Mouse (Mus musculus) hindbrain, embryonic 11.5 days (tissue): ENCODE data around the gene Pom121. TPM values are rescaled to one million over a fixed set of nuclear protein-coding genes. Genes with fewer than 3 reads are reported as not detected.

Experiments
- ATAC-seq: fragments of 200-750 bp; cut with Nextera tagmentation; 2 replicates; pipeline ENCODE4 v1.8.0; 2017; ENCODE audit warnings: mild to moderate bottlenecking, moderate TSS enrichment, moderate library complexity; ENCODE audit not compliant: low FRiP score
- DNase-seq: peaks from one replicate; pipeline ENCODE4 v3.0.0-alpha.2; 2015; ENCODE audit warnings: low spot score
- H3K27ac ChIP-seq: fragments of 300-500 bp; sonication (generic); 2 replicates; pipeline ENCODE4 v1.5.1; 2014; ENCODE audit warnings: mild to moderate bottlenecking, low read depth, low read length
- H3K27me3 ChIP-seq: fragments of 300-500 bp; sonication (generic); 2 replicates; pipeline ENCODE4 v1.6.1; 2014; ENCODE audit warnings: mild to moderate bottlenecking, low read length, moderate library complexity, mixed read lengths; ENCODE audit not compliant: control insufficient read depth, insufficient read depth
- H3K36me3 ChIP-seq: fragments of 300-500 bp; sonication (generic); 2 replicates; pipeline ENCODE4 v1.6.1; 2014; ENCODE audit warnings: mild to moderate bottlenecking, low read length, moderate library complexity, mixed read lengths; ENCODE audit not compliant: control insufficient read depth, insufficient read depth
- H3K4me1 ChIP-seq: fragments of 300-500 bp; sonication (generic); replicated peaks from 2 replicates; pipeline ENCODE4 v1.6.1; 2014; ENCODE audit warnings: low read length, mixed read lengths; ENCODE audit not compliant: control insufficient read depth, insufficient read depth
- H3K4me2 ChIP-seq: fragments of 300-500 bp; sonication (generic); replicated peaks from 2 replicates; pipeline ENCODE4 v1.6.1; 2014; ENCODE audit warnings: mild to moderate bottlenecking, low read depth, low read length
- H3K4me3 ChIP-seq: fragments of 300-500 bp; sonication (generic); 2 replicates; pipeline ENCODE4 v1.5.1; 2014; ENCODE audit warnings: low read depth, low read length
- H3K9ac ChIP-seq: fragments of 300-500 bp; sonication (generic); 2 replicates; pipeline ENCODE4 v1.6.1; 2014; ENCODE audit warnings: low read depth, low read length
- H3K9me3 ChIP-seq: fragments of 300-500 bp; sonication (generic); 2 replicates; pipeline ENCODE4 v1.6.1; 2016; ENCODE audit warnings: low read length; ENCODE audit not compliant: control insufficient read depth
- WGBS: fragments of 180-500 bp; shearing (Covaris S2); extraction: QIAGEN DNeasy Blood & Tissue Kit; methylation state at CpG from one replicate; pipeline ENCODE4 v1.1.7; 2014; 5-methylcytosine and 5-hydroxymethylcytosine counted together
- polyA plus RNA-seq: library from polyadenylated mRNA; unstranded; fragments of >200 nt; fragmentation: Nextera tagmentation; extraction: Ambion mirVana; gene quantifications from 2 replicates; pipeline ENCODE4 v1.2.1, GENCODE M21; 2014

Gene Pom121
- polyA plus RNA-seq, 1 experiment from 2014 or later, result 19.9 TPM

- Histone ChIP-seq H3K9me3 (peaks cover 2% of the 10 kb centered on the region; the same call in 1 of the 2 replicates), H3K4me2 (no peak overlapping the region), H3K4me1 (no peaks in the 10 kb centered on the region), H3K4me3 (no peak overlapping the region), H3K27me3 (no peaks in the 10 kb centered on the region), H3K9ac (no peak overlapping the region), H3K36me3 (no peaks in the 10 kb centered on the region), H3K27ac (no peak overlapping the region)
- 86% methylated on average over 3 of the region's 3 CpGs for WGBS
- DNase-seq (no peak), ATAC-seq (no peak)
Observed at GRCm38 (mm10) chr5:135362572-135362971, 31.8 kb downstream of the Pom121 start.

GRCm38 (mm10) chr5:135359772-135360171, 34.6 kb downstream of the Pom121 start:
- WGBS, result 91% methylated on average over 2 of the region's 2 CpGs
- Histone ChIP-seq H3K36me3 (no peaks in the 10 kb centered on the region), H3K4me1 (no peaks in the 10 kb centered on the region), H3K4me2 (no peak overlapping the region), H3K4me3 (no peak overlapping the region), H3K9ac (no peak overlapping the region), H3K27ac (no peak overlapping the region), H3K27me3 (no peaks in the 10 kb centered on the region), H3K9me3 (peaks cover 3% of the 10 kb centered on the region; the same call in 1 of the 2 replicates)
- no peak for DNase-seq
- ATAC-seq, result no peak

GRCm38 (mm10) chr5:135357556-135357955, 36.8 kb downstream of the Pom121 start:
- Histone ChIP-seq H3K27ac (no peak overlapping the region), H3K4me2 (no peak overlapping the region), H3K4me1 (no peaks in the 10 kb centered on the region), H3K27me3 (no peaks in the 10 kb centered on the region; the same call in 1 of the 2 replicates), H3K9ac (no peak overlapping the region), H3K9me3 (peaks cover 3% of the 10 kb centered on the region; the same call in 1 of the 2 replicates), H3K36me3 (no peaks in the 10 kb centered on the region), H3K4me3 (no peak overlapping the region)
- no peak for DNase-seq
- ATAC-seq, result no peak
- 87% methylated on average over 2 of the region's 2 CpGs for WGBS

- H3K9ac ChIP-seq, result no peak overlapping the region
- H3K36me3 ChIP-seq, result no peaks in the 10 kb centered on the region
- ATAC-seq, result no peak
Observed at GRCm38 (mm10) chr5:135356090-135356489, 38.3 kb downstream of the Pom121 start.

GRCm38 (mm10) chr5:135353564-135353963, 40.8 kb downstream of the Pom121 start:
- H3K36me3 ChIP-seq, result no peaks in the 10 kb centered on the region
- H3K4me2 ChIP-seq, result no peak overlapping the region
- DNase-seq, result peak; percentile 61
- H3K4me3 ChIP-seq, result no peak overlapping the region
- H3K9me3 ChIP-seq, result peaks cover 3% of the 10 kb centered on the region; the same call in 1 of the 2 replicates
- no peak for ATAC-seq
- 16% methylated on average over 20 of the region's 20 CpGs for WGBS
- H3K9ac ChIP-seq, result no peak overlapping the region
- no peaks in the 10 kb centered on the region; the same call in 1 of the 2 replicates for H3K27me3 ChIP-seq
- no peak overlapping the region for H3K27ac ChIP-seq
- no peaks in the 10 kb centered on the region for H3K4me1 ChIP-seq

More at GRCm38 (mm10) chr5:135356090-135356489, 38.3 kb downstream of the Pom121 start:
- no peak for DNase-seq
- no peaks in the 10 kb centered on the region; the same call in 1 of the 2 replicates for H3K27me3 ChIP-seq
- WGBS, result 79% methylated on average over 1 of the region's 1 CpGs
- H3K27ac ChIP-seq, result no peak overlapping the region
- no peaks in the 10 kb centered on the region for H3K4me1 ChIP-seq
- no peak overlapping the region for H3K4me3 ChIP-seq
- H3K9me3 ChIP-seq, result peaks cover 3% of the 10 kb centered on the region; the same call in 1 of the 2 replicates
- no peak overlapping the region for H3K4me2 ChIP-seq

GRCm38 (mm10) chr5:135352995-135353394, 41.4 kb downstream of the Pom121 start, which contains the start of gene Trim50:
Gene Trim50 (plus strand): TSS chr5:135353295.
- DNase-seq, result no peak
- no peak for ATAC-seq
- Histone ChIP-seq H3K4me3 (no peak within 1 kb of the TSS), H3K9me3 (peaks cover 3% of the 10 kb centered on the region; the same call in 1 of the 2 replicates), H3K27me3 (no peaks in the 10 kb centered on the region; the same call in 1 of the 2 replicates), H3K4me1 (no peaks in the 10 kb centered on the region), H3K4me2 (no peak within 1 kb of the TSS), H3K36me3 (no peaks in the 10 kb centered on the region), H3K9ac (no peak within 1 kb of the TSS), H3K27ac (no peak within 1 kb of the TSS)
- WGBS, result 66% methylated on average over 9 of the region's 9 CpGs

- Histone ChIP-seq H3K9me3 (no peaks in the 10 kb centered on the region), H3K36me3 (no peaks in the 10 kb centered on the region), H3K4me2 (no peak overlapping the region), H3K4me1 (no peaks in the 10 kb centered on the region), H3K27ac (no peak overlapping the region), H3K9ac (no peak overlapping the region), H3K4me3 (no peak overlapping the region), H3K27me3 (no peaks in the 10 kb centered on the region; the same call in 1 of the 2 replicates)
- DNase-seq (no peak), ATAC-seq (no peak)
- 89% methylated on average over 13 of the region's 13 CpGs for WGBS
Observed at GRCm38 (mm10) chr5:135351606-135352005, 42.7 kb downstream of the Pom121 start.

GRCm38 (mm10) chr5:135349862-135350261, 44.5 kb downstream of the Pom121 start, which contains the start of gene Fkbp6:
Gene Fkbp6 (minus strand): TSS chr5:135350044.
- ATAC-seq, result no peak
- Histone ChIP-seq H3K9me3 (no peaks in the 10 kb centered on the region), H3K4me2 (no peak within 1 kb of the TSS), H3K9ac (no peak within 1 kb of the TSS), H3K4me3 (no peak within 1 kb of the TSS), H3K27me3 (no peaks in the 10 kb centered on the region; the same call in 1 of the 2 replicates), H3K27ac (no peak within 1 kb of the TSS), H3K4me1 (no peaks in the 10 kb centered on the region), H3K36me3 (no peaks in the 10 kb centered on the region)
- WGBS, result 89% methylated on average over 35 of the region's 35 CpGs
- no peak for DNase-seq

GRCm38 (mm10) chr5:135347511-135348011, 46.8 kb downstream of the Pom121 start:
- Histone ChIP-seq H3K9ac (no peak overlapping the region), H3K36me3 (no peaks in the 10 kb centered on the region), H3K4me3 (no peak overlapping the region), H3K27ac (no peak overlapping the region), H3K9me3 (no peaks in the 10 kb centered on the region), H3K27me3 (no peaks in the 10 kb centered on the region), H3K4me1 (no peaks in the 10 kb centered on the region), H3K4me2 (no peak overlapping the region)
- ATAC-seq (no peak), DNase-seq (no peak)
- 77% methylated on average over 4 of the region's 4 CpGs for WGBS
